Mouse (Mus musculus) intestine, embryonic 14.5 days (tissue): ENCODE results near the gene Idh1. TPM values are rescaled to one million over a fixed set of nuclear protein-coding genes. Genes with fewer than 3 reads are reported as not detected.
A peak's percentile ranks its signal among the peaks of the same experiment; 100 is the strongest.

Experiments
- ATAC-seq: fragments of 200-750 bp; cut with Nextera tagmentation; replicated peaks from 2 replicates; pipeline ENCODE4 v1.8.0; 2017; ENCODE audit warnings: low read depth, moderate number of reproducible peaks, moderate TSS enrichment, moderate library complexity; ENCODE audit not compliant: low FRiP score, low TSS enrichment
- DNase-seq: peaks from one replicate; pipeline ENCODE4 v3.0.0-alpha.2; 2018; ENCODE audit warnings: low spot score
- H3K27ac ChIP-seq: fragments of 300-500 bp; sonication (generic); 2 replicates; pipeline ENCODE4 v1.5.1; 2014; ENCODE audit warnings: low read depth, mild to moderate bottlenecking, control low read depth
- H3K27me3 ChIP-seq: fragments of 300-500 bp; sonication (generic); replicated peaks from 2 replicates; pipeline ENCODE4 v1.6.1; 2014; ENCODE audit warnings: low read length, control low read depth; ENCODE audit not compliant: control insufficient read depth, insufficient read depth
- H3K36me3 ChIP-seq: fragments of 300-500 bp; sonication (generic); 2 replicates; pipeline ENCODE4 v1.6.1; 2014; ENCODE audit warnings: low read length, control low read depth; ENCODE audit not compliant: control insufficient read depth, insufficient read depth
- H3K4me1 ChIP-seq: fragments of 300-500 bp; sonication (generic); replicated peaks from 2 replicates; pipeline ENCODE4 v1.6.1; 2014; ENCODE audit warnings: low read length, control low read depth, mixed read lengths; ENCODE audit not compliant: control insufficient read depth, insufficient read depth
- H3K4me2 ChIP-seq: fragments of 300-500 bp; sonication (generic); 2 replicates; pipeline ENCODE4 v1.6.1; 2014; ENCODE audit warnings: low read length
- H3K4me3 ChIP-seq: fragments of 300-500 bp; sonication (generic); 2 replicates; pipeline ENCODE4 v1.5.1; 2014; ENCODE audit warnings: low read depth, low read length, control low read depth, mixed read lengths
- H3K9ac ChIP-seq: fragments of 300-500 bp; sonication (generic); 2 replicates; pipeline ENCODE4 v1.6.1; 2014; ENCODE audit warnings: mild to moderate bottlenecking, low read length
- H3K9me3 ChIP-seq: fragments of 300-500 bp; sonication (generic); 2 replicates; pipeline ENCODE4 v1.6.1; 2016; ENCODE audit warnings: low read length, control low read depth; ENCODE audit not compliant: control insufficient read depth
- WGBS: fragments of 180-500 bp; shearing (Covaris S2); extraction: QIAGEN DNeasy Blood & Tissue Kit; methylation state at CpG from one replicate; pipeline ENCODE4 v1.1.7; 2014; 5-methylcytosine and 5-hydroxymethylcytosine counted together
- polyA plus RNA-seq: library from polyadenylated mRNA; unstranded; fragments of >200 nt; fragmentation: Nextera tagmentation; extraction: Ambion mirVana; gene quantifications from 2 replicates; pipeline ENCODE4 v1.2.1, GENCODE M21; 2014

Idh1 gene
- polyA plus RNA-seq, 1 experiment from 2014 or later = 196 TPM

- no peaks in the 10 kb centered on the region for H3K4me1 ChIP-seq
- WGBS = 86% methylated on average over 2 of the region's 2 CpGs
- H3K27ac ChIP-seq = no peak overlapping the region
- no peaks in the 10 kb centered on the region for H3K9me3 ChIP-seq
- H3K27me3 ChIP-seq = no peaks in the 10 kb centered on the region
- DNase-seq = no peak
- H3K9ac ChIP-seq = no peak overlapping the region
- H3K4me2 ChIP-seq = no peak overlapping the region
- H3K36me3 ChIP-seq = peaks cover 51% of the 10 kb centered on the region
- ATAC-seq = no peak
- no peak overlapping the region for H3K4me3 ChIP-seq
Measured at GRCm38 (mm10) chr1:65198861-65199260, 12.6 kb upstream of the Idh1 start.

- no peaks in the 10 kb centered on the region for H3K4me1 ChIP-seq
- DNase-seq (no peak), ATAC-seq (no peak)
Measured at GRCm38 (mm10) chr1:65198425-65198824, 12.1 kb upstream of the Idh1 start.

GRCm38 (mm10) chr1:65193226-65193625 is 6.9 kb upstream of the Idh1 start:
- no peaks in the 10 kb centered on the region for H3K4me1 ChIP-seq
- H3K27ac ChIP-seq = no peak overlapping the region
- 98% methylated on average over 2 of the region's 2 CpGs for WGBS
- H3K27me3 ChIP-seq = no peaks in the 10 kb centered on the region
- ATAC-seq = no peak
- H3K4me2 ChIP-seq = no peak overlapping the region
- H3K9ac ChIP-seq = no peak overlapping the region
- no peaks in the 10 kb centered on the region for H3K9me3 ChIP-seq
- no peak overlapping the region for H3K4me3 ChIP-seq
- no peak for DNase-seq
- H3K36me3 ChIP-seq = peaks cover 42% of the 10 kb centered on the region

More at GRCm38 (mm10) chr1:65198425-65198824, 12.1 kb upstream of the Idh1 start:
- H3K4me3 ChIP-seq = no peak overlapping the region
- H3K27me3 ChIP-seq = no peaks in the 10 kb centered on the region
- WGBS = 87% methylated on average over 2 of the region's 2 CpGs
- no peak overlapping the region for H3K9ac ChIP-seq
- H3K36me3 ChIP-seq = peaks cover 49% of the 10 kb centered on the region
- H3K4me2 ChIP-seq = no peak overlapping the region
- no peaks in the 10 kb centered on the region for H3K9me3 ChIP-seq
- no peak overlapping the region for H3K27ac ChIP-seq

- no peaks in the 10 kb centered on the region; the same call in 1 of the 2 replicates for H3K4me1 ChIP-seq
- no peaks in the 10 kb centered on the region for H3K9me3 ChIP-seq
- WGBS = 88% methylated on average over 4 of the region's 4 CpGs
- peaks cover 21% of the 10 kb centered on the region for H3K36me3 ChIP-seq
- ATAC-seq (no peak), DNase-seq (no peak)
- H3K27me3 ChIP-seq = no peaks in the 10 kb centered on the region
- H3K27ac ChIP-seq = no peak overlapping the region
- no peak overlapping the region for H3K4me3 ChIP-seq
- H3K4me2 ChIP-seq = no peak overlapping the region
- no peak overlapping the region for H3K9ac ChIP-seq
Measured at GRCm38 (mm10) chr1:65190172-65190571, 3.9 kb upstream of the Idh1 start.

- Histone ChIP-seq H3K4me2 (peak overlapping the region; percentile 92), H3K36me3 (peaks cover 4% of the 10 kb centered on the region; the same call in 1 of the 2 replicates), H3K9me3 (no peaks in the 10 kb centered on the region), H3K4me1 (no peaks in the 10 kb centered on the region; the same call in 1 of the 2 replicates), H3K9ac (peak overlapping the region; percentile 76), H3K27me3 (no peaks in the 10 kb centered on the region), H3K27ac (peak overlapping the region; percentile 73), H3K4me3 (peak overlapping the region; percentile 78)
- WGBS = 0% methylated on average over 6 of the region's 6 CpGs
- no peak; the same call in 1 of the 2 replicates for ATAC-seq
- no peak for DNase-seq
Measured at GRCm38 (mm10) chr1:65187074-65187430, 752 bp upstream of the Idh1 start.

GRCm38 (mm10) chr1:65185524-65186205 is 635 bp downstream of the Idh1 start:
- Histone ChIP-seq H3K27ac (no peak overlapping the region), H3K27me3 (no peaks in the 10 kb centered on the region), H3K9me3 (no peaks in the 10 kb centered on the region), H3K4me2 (peak overlapping the region; percentile 60), H3K9ac (peak overlapping the region; percentile 41), H3K4me1 (no peaks in the 10 kb centered on the region; the same call in 1 of the 2 replicates), H3K36me3 (no peaks in the 10 kb centered on the region), H3K4me3 (peak overlapping the region; percentile 78)
- ATAC-seq (no peak), DNase-seq (no peak)
- WGBS = 29% methylated on average over 12 of the region's 12 CpGs

- no peak for ATAC-seq
- Histone ChIP-seq H3K9me3 (no peaks in the 10 kb centered on the region), H3K9ac (no peak overlapping the region), H3K4me2 (no peak overlapping the region), H3K4me3 (no peak overlapping the region), H3K4me1 (no peaks in the 10 kb centered on the region; the same call in 1 of the 2 replicates), H3K36me3 (no peaks in the 10 kb centered on the region), H3K27me3 (no peaks in the 10 kb centered on the region), H3K27ac (no peak overlapping the region)
- 90% methylated on average over 8 of the region's 8 CpGs for WGBS
- no peak for DNase-seq
Measured at GRCm38 (mm10) chr1:65185011-65185410, 1.3 kb downstream of the Idh1 start.

GRCm38 (mm10) chr1:65183994-65184393 is 2.3 kb downstream of the Idh1 start:
- Histone ChIP-seq H3K4me1 (no peaks in the 10 kb centered on the region; the same call in 1 of the 2 replicates), H3K9me3 (no peaks in the 10 kb centered on the region), H3K27ac (no peak overlapping the region), H3K4me3 (no peak overlapping the region), H3K4me2 (no peak overlapping the region), H3K9ac (no peak overlapping the region), H3K36me3 (no peaks in the 10 kb centered on the region), H3K27me3 (no peaks in the 10 kb centered on the region)
- ATAC-seq (no peak), DNase-seq (no peak)
- 89% methylated on average over 2 of the region's 2 CpGs for WGBS

- DNase-seq (no peak), ATAC-seq (no peak)
- 83% methylated on average over 5 of the region's 5 CpGs for WGBS
- Histone ChIP-seq H3K9ac (no peak overlapping the region), H3K27ac (no peak overlapping the region), H3K4me2 (no peak overlapping the region), H3K27me3 (no peaks in the 10 kb centered on the region), H3K36me3 (no peaks in the 10 kb centered on the region), H3K9me3 (no peaks in the 10 kb centered on the region), H3K4me1 (peaks cover 8% of the 10 kb centered on the region; the same call in 1 of the 2 replicates), H3K4me3 (no peak overlapping the region)
Measured at GRCm38 (mm10) chr1:65181459-65181858, 4.8 kb downstream of the Idh1 start.
